Mouse (Mus musculus): ENCODE data around the gene Hist1h2ac.

The Hist1h2ac gene

DNA sequence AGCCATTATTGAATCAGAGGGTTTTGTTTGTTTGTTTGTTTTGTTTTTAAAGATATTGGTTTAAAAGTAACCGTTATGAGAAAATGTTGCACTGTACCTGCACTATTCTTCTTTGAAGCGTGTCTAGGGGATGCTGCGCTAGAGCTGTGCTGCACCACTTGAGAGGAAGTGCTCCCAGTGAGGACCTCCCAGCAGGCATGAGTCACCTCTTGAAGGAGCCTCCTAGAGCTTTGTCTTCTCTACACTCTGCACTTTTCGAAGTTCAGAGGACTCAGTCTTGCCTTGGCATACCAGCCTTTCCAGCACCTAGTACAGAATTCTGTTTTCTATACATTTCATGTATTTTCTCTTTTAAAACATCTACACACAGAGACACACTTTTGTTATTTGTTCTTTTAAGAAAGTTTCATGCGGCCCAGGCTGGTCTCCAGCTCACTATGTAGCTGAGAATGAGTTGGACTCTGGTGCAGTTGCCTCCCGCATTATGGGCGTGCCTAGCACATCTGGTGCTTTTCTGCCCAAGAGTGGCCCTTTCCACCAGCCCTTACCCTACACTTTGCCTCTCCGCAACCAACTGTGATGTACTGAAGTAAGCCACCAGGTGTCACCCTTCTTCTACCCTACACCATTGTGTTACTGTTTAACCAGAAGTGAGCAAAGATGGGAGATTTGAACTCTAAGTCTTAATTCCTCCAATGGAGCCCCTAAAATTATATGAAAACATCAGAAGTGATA lies 17.2 kb upstream of the Hist1h2ac start:
- peak; percentile 90 for DNase-seq (ENCODE audit: low read depth, low spot score)

DNA sequence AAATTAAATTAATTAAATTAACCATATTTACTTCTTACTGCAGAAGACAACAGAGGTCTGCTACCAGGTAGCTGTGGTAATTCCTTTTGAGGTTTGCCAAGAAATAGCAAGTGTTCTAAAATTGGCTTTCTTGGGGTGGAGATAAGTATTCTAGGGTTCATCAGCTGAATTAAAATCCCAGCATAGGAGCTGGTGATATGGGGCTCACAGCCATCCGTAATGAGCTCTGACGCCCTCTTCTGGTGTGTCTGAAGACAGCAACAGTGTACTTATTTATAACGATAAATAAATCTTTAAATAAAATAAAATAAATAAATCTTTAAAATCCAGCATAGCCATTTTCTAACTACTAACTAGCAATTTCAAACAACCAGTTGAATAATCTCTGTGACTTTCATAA lies 16.0 kb upstream of the Hist1h2ac start:
- no peak for DNase-seq (ENCODE audit: low read depth, low spot score)

DNA sequence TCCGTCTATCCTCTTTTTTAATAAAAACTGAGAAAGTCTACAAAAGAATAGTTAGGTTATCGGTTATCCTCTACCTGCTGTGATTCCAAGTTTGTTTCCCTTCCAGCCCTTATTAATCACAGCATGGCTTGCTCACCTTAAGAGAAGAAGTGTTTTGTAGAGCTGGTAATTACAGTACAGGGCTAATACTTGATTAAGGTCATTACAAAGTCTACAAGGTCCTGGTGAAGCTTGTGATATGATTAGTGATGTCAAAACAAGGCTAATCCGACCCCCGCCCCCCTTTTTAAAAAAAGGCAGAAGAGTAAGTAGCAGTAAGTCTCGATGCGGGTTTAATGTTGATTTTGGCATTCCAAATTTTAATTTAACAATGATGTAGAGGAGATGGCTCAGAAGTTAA lies 15.2 kb upstream of the Hist1h2ac start:
- DNase-seq (ENCODE audit: low read depth, low spot score) = no peak

DNA sequence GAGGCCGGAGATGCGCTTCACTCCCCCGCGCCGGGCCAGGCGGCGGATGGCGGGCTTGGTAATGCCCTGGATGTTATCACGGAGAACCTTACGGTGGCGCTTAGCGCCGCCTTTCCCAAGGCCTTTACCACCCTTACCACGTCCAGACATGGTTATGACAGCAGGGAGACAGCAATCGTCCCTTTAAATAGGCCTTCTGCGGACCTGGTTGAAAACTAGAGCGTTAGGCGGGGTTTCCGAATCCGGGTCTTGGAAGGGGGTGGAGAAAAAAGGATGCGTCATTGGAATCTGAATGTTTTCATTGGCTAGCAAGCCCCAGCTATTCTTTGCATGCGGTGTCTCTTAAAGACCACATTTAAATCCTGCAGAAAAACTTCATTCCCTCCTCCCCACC lies 14.5 kb upstream of the Hist1h2ac start, which contains the start of gene Hist1h4c:
Hist1h4c (minus strand) TSS at position 155 of the 394 bp plus-strand sequence.
- peak; percentile 98 for DNase-seq (ENCODE audit: low read depth, low spot score)

DNA sequence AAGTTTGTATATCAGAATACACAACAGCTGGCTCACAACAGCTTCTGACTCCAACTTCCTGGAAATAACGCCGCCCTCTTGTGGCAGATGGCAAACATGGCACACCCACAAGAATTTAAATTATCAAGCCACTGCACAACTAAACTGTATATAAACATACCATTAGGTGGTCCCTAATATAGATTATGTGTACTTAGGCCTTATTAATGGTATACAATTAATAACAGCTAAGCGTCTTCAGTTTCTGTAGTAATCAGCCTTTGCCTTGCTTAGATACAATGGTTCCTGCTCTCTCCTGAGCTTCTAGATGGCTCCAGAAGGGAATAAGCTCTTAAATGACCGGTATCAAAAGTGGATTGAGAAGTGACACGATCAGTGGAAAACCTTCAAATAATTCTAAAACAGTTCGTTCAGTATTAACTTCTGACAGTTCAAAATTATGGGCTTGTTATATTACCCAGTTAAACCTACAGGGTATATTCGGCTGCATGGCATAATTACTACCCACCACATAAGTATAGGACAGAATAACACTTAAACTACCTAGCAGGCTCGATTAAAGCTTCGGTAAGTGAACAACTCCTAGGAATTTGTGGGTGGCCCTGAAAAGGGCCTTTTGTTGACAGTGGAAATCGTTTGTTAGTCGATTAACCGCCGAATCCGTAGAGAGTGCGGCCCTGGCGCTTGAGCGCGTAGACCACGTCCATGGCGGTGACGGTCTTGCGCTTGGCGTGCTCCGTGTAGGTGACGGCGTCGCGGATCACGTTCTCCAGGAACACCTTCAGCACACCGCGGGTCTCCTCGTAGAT lies 13.9 kb upstream of the Hist1h2ac start:
- DNase-seq (ENCODE audit: low read depth, low spot score) = peak; percentile 82

DNA sequence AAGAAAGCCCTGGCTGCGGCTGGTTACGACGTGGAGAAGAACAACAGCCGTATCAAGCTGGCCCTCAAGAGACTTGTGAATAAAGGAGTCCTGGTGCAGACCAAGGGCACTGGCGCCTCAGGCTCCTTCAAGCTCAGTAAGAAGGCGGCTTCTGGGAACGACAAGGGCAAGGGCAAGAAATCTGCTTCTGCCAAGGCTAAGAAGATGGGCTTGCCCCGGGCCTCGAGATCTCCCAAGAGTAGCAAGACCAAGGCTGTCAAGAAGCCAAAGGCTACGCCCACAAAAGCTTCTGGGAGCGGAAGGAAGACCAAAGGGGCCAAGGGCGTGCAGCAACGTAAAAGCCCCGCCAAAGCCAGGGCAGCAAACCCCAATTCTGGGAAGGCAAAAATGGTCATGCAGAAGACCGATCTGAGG lies 12.3 kb upstream of the Hist1h2ac start:
- peak; percentile 65 for DNase-seq (ENCODE audit: low read depth, low spot score)

DNA sequence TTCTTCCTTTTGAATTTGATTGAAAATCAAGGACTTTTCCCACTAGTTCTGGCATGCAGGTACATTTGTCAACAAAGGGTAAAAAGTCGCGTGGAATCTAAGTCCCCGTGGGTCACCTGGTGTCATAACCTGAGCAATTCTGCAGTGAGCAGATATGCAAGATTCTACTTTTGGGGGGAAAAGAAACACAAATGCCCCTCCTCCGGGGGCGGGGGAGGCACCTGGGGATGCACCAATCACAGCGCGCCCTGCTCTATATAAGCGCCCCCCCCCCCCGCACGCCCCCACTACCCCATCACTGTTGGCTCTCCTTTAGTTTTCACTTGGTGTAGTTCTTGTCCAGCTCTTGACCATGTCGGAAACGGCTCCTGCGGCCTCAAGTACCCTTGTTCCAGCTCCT lies 11.8 kb upstream of the Hist1h2ac start, which contains the start of gene Hist1h1t:
Hist1h1t (plus strand) TSS at position 301 of the 400 bp plus-strand sequence.
- no peak for DNase-seq (ENCODE audit: low read depth, low spot score)

DNA sequence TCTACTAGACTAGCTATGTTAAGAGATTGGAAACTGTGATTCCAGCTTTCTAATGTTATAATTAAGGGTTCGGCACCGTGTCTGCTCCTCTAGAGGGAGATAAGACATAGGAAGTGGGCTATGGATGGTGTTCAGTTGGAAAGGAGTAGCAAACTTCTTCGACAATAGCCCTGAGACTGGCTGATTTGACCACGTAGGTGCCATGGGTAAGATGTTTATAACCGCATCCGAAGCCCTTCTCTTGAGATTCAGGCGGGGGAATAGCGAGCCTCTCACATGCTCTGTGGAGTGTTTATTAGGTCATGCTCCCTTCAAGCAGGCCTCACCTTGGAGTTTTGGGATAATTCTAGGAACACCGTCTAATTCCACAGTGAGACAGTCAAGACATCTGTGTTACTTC lies 11.2 kb upstream of the Hist1h2ac start:
- no peak for DNase-seq (ENCODE audit: low read depth, low spot score)

DNA sequence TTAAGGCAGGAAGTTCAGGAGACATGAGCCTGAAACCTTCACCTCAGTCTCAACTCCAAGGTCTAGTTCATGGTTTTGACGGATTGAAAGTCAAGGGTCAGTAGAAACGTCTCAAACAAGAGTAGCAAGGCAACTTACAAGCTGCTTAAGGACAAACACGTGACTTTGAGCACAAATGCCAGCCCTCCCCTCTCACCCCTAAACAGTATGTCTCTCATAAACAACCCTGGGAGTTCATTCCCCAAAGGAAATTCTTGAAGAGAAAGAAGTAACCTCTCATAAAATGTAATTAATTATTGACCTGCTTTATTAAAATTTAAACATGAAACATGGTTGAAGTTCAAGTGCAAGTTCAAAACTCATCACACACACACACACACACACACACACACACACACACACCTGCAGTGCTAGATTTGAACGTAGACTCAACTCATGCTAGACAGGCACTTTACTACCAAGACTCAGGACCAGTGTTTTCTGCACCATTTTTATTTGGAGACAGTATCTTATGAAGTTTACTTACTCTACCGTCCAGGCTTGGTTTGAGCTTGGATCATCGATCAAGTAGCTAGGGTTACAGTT lies 10.2 kb upstream of the Hist1h2ac start:
- no peak for DNase-seq (ENCODE audit: low read depth, low spot score)

DNA sequence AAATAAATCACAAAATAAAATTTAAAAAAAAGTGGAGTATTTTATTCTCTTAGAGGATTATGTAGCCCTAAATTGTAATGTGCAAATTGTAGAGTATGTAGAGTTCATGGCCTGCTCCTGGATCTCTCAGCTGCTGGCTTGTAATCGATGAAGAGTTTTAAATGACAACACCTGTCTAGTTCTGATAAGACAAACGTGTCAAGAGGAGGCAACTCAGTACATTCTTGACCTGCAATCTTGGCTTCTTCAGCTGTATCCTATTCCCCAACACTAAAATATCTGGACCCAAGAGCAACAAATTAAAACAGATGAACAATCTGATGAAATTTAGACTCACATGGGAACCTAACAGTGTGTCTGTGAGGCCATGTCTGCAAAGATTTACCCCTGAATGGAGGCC lies 5.7 kb upstream of the Hist1h2ac start:
- no peak for DNase-seq (ENCODE audit: low read depth, low spot score)

DNA sequence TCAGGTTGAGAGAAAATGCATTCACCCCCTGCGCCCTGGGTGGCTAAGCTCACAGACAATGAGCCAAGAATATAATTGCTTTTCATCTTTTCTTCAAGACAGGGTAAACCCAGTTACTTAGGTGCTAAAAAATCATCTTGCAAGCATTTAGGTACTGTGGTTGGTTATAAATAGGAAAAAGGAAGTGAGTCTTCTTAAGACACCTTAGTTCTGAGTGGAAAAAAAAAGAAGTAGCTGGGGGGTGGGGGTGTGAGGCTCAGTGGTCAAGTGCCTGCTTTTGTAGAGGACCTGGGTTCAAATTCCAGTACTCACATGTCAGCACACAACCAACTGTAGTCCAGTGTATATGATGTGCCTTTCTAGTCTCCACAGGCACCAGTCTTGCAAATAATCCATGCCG lies 5.2 kb upstream of the Hist1h2ac start:
- DNase-seq (ENCODE audit: low read depth, low spot score) = no peak

DNA sequence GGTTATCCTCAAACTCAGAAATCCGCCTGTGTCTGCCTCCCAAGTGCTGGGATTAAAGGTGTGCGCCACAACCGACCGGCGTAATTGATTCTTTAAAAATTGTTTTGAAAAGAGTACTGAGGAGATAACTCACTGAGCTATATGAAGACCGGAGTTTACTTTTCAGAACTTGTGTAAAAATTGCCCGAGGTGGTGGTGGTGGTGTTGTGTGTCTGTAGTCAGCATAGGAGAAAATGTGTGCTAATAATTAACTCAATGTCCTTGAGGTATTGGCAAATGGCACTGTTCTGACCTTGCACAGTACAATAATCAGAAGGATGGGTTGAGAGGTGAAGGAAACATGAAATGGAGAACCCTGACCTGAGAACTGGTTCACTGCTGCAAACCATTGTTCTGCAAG lies 4.2 kb upstream of the Hist1h2ac start:
- no peak for DNase-seq (ENCODE audit: low read depth, low spot score)

DNA sequence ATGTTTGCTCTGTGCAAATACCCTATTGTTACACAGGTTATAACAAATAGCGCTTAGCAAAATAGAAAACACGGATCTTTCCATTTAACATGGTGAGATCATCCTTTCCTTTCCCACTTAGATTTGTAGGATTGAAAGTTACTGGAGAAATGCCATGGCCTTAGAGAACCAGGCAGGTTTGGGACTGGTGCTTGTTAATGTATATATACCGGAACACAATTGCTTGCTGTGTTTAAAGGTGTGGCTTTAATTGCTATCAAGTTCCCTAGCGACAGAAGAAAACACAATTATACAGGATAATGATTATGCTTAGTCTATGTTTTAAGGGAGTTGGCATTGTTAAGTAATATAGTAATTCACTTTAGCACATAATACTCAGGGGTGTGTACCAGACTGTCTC lies 3.4 kb upstream of the Hist1h2ac start:
- DNase-seq (ENCODE audit: low read depth, low spot score) = no peak

DNA sequence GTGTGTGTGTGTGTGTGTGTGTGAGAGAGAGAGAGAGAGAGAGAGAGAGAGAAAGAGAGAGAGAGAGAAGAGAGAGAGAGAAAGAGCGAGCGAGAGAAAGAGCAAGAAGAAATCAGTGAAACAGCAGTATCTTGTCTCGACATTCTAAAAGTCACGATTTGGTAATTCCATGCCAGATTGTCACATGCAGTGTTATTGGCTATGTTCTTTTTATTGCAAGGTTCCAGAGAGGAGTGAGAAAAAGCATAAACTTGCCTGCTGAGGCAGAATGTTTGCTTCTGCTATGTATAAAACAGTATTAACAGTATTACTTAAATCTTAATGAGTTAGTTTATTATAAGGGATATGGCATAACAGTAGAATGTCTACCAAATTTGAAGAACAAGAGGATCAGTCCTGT lies 2.2 kb upstream of the Hist1h2ac start:
- DNase-seq (ENCODE audit: low read depth, low spot score) = no peak

DNA sequence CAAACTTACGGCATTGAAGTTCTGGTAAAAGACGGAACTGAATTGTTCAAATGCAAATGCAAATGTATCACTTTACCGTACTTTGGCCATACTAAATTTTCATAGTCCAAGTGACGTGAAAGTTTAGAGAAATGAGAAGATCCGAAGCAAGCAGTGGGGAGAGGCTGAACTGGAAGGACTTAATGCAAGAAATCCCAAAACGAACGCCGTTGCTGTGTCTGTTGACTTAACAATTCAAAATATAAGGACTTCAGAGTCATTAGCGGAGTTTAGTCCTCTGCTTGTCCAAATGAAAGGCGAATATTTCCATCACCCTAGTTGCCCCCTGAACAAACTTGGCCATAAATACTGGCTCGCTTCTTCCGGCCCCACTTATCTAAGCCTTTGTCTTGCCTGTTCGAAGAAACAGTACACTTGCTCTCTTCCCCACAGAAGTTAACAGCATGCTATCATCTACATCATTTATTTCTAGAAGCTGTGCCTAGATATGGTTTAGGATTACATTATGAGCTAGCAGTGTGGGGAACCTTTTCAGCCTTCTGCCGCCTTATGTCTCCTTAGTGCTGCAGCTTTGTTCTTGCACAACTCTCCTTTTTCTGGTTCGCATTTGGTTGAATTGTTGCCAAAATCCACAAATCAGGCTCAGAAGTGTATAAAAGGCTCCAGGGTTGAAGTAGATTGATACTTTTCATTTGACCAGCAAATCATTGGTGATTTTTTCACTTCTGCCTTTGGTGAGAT lies 1.5 kb upstream of the Hist1h2ac start:
- peak; percentile 56 for DNase-seq (ENCODE audit: low read depth, low spot score)

DNA sequence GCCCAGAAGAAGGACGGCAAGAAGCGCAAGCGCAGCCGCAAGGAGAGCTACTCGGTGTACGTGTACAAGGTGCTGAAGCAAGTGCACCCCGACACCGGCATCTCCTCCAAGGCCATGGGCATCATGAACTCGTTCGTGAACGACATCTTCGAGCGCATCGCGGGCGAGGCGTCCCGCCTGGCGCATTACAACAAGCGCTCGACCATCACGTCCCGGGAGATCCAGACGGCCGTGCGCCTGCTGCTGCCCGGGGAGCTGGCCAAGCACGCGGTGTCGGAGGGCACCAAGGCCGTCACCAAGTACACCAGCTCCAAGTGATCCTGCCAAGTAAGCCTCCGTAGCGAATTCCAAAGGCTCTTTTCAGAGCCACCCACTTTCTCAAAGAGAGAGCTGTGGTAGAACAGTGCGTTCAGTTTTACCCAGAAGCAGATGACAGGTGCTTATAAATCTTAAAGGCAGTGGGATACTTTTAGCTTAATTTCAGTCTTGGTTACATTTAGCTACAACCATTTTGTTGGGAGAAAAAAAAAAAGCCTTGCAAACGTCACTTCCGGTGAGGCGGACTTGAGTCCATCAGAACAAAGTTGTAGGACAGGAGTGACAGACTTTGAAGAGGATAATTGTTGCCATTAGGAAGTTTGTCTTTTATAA lies 672 bp upstream of the Hist1h2ac start:
- peak; percentile 88 for DNase-seq (ENCODE audit: low read depth, low spot score)

DNA sequence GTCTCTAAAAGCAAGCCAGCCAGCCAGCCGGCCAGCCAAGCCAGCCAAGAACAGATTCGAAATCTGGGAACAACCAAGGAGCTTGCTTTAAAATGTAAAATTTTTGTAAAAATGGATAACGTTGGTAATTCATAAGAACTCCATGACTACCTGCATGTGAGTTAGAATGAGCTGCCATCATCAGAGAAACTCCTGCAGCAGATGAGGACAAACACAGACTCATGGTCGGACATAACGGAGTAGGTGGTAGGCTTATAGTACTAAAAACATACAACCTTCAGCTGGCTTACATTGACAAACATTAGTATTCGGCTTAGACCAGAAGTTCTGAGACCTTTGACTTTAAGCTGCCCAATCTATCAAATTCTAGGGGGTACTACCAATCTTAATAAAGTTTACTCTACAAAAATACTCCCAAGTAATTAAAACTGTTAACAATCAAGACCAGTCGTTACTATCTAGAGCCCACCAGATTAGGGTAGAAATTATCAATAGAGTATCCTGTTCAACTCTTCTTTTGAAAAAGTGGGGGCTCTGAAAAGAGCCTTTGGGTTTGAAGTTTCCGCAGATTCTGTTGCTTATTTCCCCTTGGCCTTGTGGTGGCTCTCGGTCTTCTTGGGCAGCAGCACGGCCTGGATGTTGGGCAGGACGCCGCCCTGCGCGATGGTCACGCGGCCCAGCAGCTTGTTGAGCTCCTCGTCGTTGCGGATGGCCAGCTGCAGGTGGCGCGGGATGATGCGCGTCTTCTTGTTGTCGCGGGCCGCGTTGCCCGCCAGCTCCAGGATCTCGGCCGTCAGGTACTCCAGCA lies 597 bp downstream of the Hist1h2ac start:
- peak; percentile 36 for DNase-seq (ENCODE audit: low read depth, low spot score)

DNA sequence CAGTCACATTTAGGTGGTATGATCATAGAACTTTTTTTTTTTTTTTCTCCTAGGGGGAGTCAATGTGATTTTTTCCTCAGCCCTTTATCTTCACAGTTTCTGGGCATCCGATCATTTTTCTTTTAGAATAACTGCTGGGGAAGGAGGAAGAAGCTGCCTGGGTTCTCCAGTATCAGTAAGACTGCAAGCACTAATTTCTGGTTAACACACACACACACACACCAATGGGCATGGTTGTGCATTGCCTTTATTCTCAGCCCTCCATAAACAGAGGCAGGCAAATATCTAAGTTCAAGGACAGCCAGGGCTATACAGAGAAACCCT lies 1.2 kb downstream of the Hist1h2ac start:
- no peak for DNase-seq (ENCODE audit: low read depth, low spot score)

DNA sequence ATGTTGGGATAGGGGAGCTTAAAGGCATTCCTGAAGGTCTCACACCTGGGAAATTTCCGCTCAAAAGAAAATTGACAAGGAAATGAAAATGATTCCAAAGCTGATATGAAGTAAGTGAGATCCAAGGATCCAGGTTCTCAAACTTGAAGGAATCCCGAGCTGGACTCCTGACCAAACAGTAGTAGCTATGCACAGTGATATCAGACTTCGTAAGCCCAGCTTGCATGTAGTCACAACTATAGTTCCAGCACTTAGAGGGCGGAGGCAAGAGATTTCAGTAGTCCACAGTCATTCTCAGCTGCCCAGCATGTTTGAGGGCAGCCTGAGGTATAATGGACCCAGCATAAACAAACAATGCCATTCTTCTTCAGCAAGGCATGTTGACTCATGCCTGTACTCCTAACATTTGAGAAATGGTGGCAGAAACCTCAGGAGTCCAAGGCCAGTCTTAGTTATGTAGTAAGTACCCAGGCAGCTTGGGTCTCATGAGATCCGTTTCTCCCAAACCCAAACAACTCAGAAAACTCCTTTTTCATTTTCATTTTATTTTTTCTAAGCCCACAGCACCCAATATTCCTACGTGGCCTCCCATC lies 1.7 kb downstream of the Hist1h2ac start:
- DNase-seq (ENCODE audit: low read depth, low spot score) = no peak

DNA sequence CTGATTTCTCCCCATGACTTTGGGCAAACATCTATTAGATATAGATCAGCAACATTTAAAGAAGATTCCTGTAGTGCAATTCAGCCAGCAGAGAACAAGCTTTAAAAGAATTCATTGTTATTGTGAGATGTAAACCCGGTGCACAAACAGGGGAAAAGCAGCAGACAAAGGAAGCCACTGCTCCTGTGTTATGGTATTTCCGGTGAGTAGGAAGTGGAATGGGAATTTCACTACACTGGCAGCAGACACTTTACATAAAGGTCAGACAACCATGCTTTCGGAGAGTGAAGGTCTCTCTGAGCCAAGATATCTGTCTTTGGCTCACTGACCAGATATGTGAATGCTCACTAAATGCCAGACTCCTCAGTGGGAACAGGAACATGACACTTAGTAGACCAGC lies 21.2 kb downstream of the Hist1h2ac start:
- DNase-seq (ENCODE audit: low read depth, low spot score) = peak; percentile 28
